20 mouse cellular contexts compared by ENCODE assay signal in genomic region chr5:86727033-86727432, GRCm38 (mm10). TPM values are rescaled to one million over a fixed set of nuclear protein-coding genes. Genes with fewer than 3 reads are reported as not detected.
DNase-seq lines count a peak whose midpoint lies in the region; ATAC-seq and TF ChIP-seq lines count a peak whose summit lies in the region.
"Had no signal": no experiment of that assay in that cellular context is flagged by ENCODE, and none has a peak within 500 bp of the region (broad histone marks: within the 10 kb centered on the region; RNA-seq: fewer than 3 reads in every experiment).

No protein-coding gene starts in this region.

- H3K9me3 ChIP-seq in heart, embryonic 15.5 days (replicated peaks): no peaks in the 10 kb centered on the region
- no peaks in the 10 kb centered on the region for H3K9me3 ChIP-seq in liver, postnatal 0 days (ENCODE audit: low read length)
- H3K9me3 ChIP-seq: embryonic facial prominence, embryonic 12.5 days; forebrain, embryonic 10.5 days; liver, embryonic 15.5 days had no signal

- no peak overlapping the region for H3K4me3 ChIP-seq in heart, embryonic 15.5 days
- H3K4me3 ChIP-seq in liver, postnatal 0 days (ENCODE audit: low read depth, low read length): no peak overlapping the region
- H3K4me3 ChIP-seq: embryonic facial prominence, embryonic 12.5 days; forebrain, embryonic 10.5 days; liver, embryonic 15.5 days had no signal

- H3K36me3 ChIP-seq in heart, embryonic 15.5 days: no peaks in the 10 kb centered on the region
- no peaks in the 10 kb centered on the region for H3K36me3 ChIP-seq in liver, postnatal 0 days (replicated peaks; ENCODE audit: insufficient read depth, low read length)
- H3K36me3 ChIP-seq: embryonic facial prominence, embryonic 12.5 days; forebrain, embryonic 10.5 days; liver, embryonic 15.5 days had no signal

- no peak for TF ChIP-seq CTCF in liver, postnatal 0 days (IDR thresholded peaks at IDR 0.05; ENCODE audit: low read depth)

- DNase-seq in heart, adult 8-10 months (ENCODE audit: low spot score): no peak
- DNase-seq in 3T3-L1 (ENCODE audit: low read depth, low spot score): peak; percentile 40
- peak; percentile 68 for DNase-seq in fat pad, adult 2 months (ENCODE audit: extremely low read depth, low read depth, low spot score)
- DNase-seq in lung, postnatal 14 days: peak; percentile 20
- no peak for DNase-seq in liver, postnatal 0 days
- DNase-seq: cerebellum, adult 11-12 months; gastrocnemius, postnatal 10 days; thymus, adult 18-20 months had no signal

- no peak overlapping the region for H3K9ac ChIP-seq in heart, embryonic 15.5 days
- no peak overlapping the region for H3K9ac ChIP-seq in liver, postnatal 0 days (replicated peaks)
- H3K9ac ChIP-seq: embryonic facial prominence, embryonic 12.5 days; liver, embryonic 15.5 days had no signal

- H3K27ac ChIP-seq in heart, embryonic 15.5 days: no peak overlapping the region
- H3K27ac ChIP-seq in liver, postnatal 0 days (ENCODE audit: low read depth): no peak overlapping the region
- H3K27ac ChIP-seq: embryonic facial prominence, embryonic 12.5 days; forebrain, embryonic 10.5 days; liver, embryonic 15.5 days had no signal

- ATAC-seq in heart, embryonic 15.5 days (replicated peaks; ENCODE audit: insufficient number of reproducible peaks, insufficient read depth, low FRiP score, low read depth): no peak
- ATAC-seq in liver, postnatal 0 days: no peak
- ATAC-seq in megakaryocyte-erythroid progenitor cell, adult 5-6 weeks (replicated peaks; ENCODE audit: low FRiP score, low TSS enrichment, poor library complexity, severe bottlenecking): no peak

- no peaks in the 10 kb centered on the region for H3K27me3 ChIP-seq in heart, embryonic 15.5 days
- H3K27me3 ChIP-seq in liver, postnatal 0 days (ENCODE audit: insufficient read depth, low read length): no peaks in the 10 kb centered on the region
- H3K27me3 ChIP-seq: embryonic facial prominence, embryonic 12.5 days; liver, embryonic 15.5 days had no signal

- 66% methylated on average over 9 of the region's 9 CpGs for WGBS in heart, embryonic 15.5 days
- 56% methylated on average over 9 of the region's 9 CpGs for WGBS in liver, postnatal 0 days (ENCODE audit: insufficient replicate concordance)

- TF ChIP-seq EP300 in liver, postnatal 0 days (IDR thresholded peaks at IDR 0.05; ENCODE audit: low read depth): no peak

- H3K4me1 ChIP-seq in heart, embryonic 15.5 days (replicated peaks): no peaks in the 10 kb centered on the region
- H3K4me1 ChIP-seq in liver, postnatal 0 days (ENCODE audit: insufficient read depth): no peaks in the 10 kb centered on the region
- H3K4me1 ChIP-seq: embryonic facial prominence, embryonic 12.5 days; forebrain, embryonic 10.5 days; liver, embryonic 15.5 days had no signal

- peak overlapping the region; percentile 24 for H3K4me2 ChIP-seq in heart, embryonic 15.5 days
- H3K4me2 ChIP-seq in liver, postnatal 0 days (ENCODE audit: low read depth, low read length): no peak overlapping the region
- H3K4me2 ChIP-seq: embryonic facial prominence, embryonic 12.5 days; liver, embryonic 15.5 days had no signal

RNA-seq across cellular contexts. Expression of gene Tmprss11e, which starts 18.6 kb away (rescaled TPM):
- polyA plus RNA-seq in heart, embryonic 15.5 days (2015; fragmentation: Nextera tagmentation; extraction: Ambion mirVana): not detected in 2 replicates
- total RNA-seq in heart, adult 8-10 months (2022): not detected
- polyA plus RNA-seq in liver, postnatal 0 days (2015; fragmentation: Nextera tagmentation; extraction: Ambion mirVana): not detected in 2 replicates
- total RNA-seq in megakaryocyte-erythroid progenitor cell, adult 5-6 weeks (2014; fragmentation: Nextera tagmentation): not detected in 2 replicates
- not detected in 2 replicates for total RNA-seq in megakaryocyte-erythroid progenitor cell, adult 5-6 weeks (2017)
- total RNA-seq: gastrocnemius, postnatal 10 days; layer of hippocampus, postnatal 10 days; left cerebral cortex, postnatal 14 days; midbrain, postnatal 0 days had no signal
- polyA plus RNA-seq: embryonic facial prominence, embryonic 12.5 days; forebrain, embryonic 10.5 days; frontal cortex, adult 2 months; hindbrain, embryonic 11.5 days; intestine, embryonic 14.5 days; liver, embryonic 15.5 days; midbrain, postnatal 0 days had no signal

RNA-seq across cellular contexts. Expression of gene Tmprss11b, which starts 50.9 kb away (rescaled TPM):
- not detected in 2 replicates for polyA plus RNA-seq in heart, embryonic 15.5 days (2015; fragmentation: Nextera tagmentation; extraction: Ambion mirVana)
- not detected for total RNA-seq in heart, adult 8-10 months (2022)
- polyA plus RNA-seq in liver, postnatal 0 days (2015; fragmentation: Nextera tagmentation; extraction: Ambion mirVana): not detected in 2 replicates
- total RNA-seq in megakaryocyte-erythroid progenitor cell, adult 5-6 weeks (2014; fragmentation: Nextera tagmentation): not detected in 2 replicates
- not detected in 2 replicates for total RNA-seq in megakaryocyte-erythroid progenitor cell, adult 5-6 weeks (2017)
- total RNA-seq: gastrocnemius, postnatal 10 days; layer of hippocampus, postnatal 10 days; left cerebral cortex, postnatal 14 days; midbrain, postnatal 0 days had no signal
- polyA plus RNA-seq: forebrain, embryonic 10.5 days; frontal cortex, adult 2 months; hindbrain, embryonic 11.5 days; intestine, embryonic 14.5 days; liver, embryonic 15.5 days; midbrain, postnatal 0 days; urinary bladder, adult 2 months had no signal

Comparison
In these comparisons a context has a peak if more than half of its experiments do, and no peak if none do; other contexts are left out.
1. DNase-seq: peak in 3T3-L1 (single experiment), fat pad, adult 2 months (single experiment) and lung, postnatal 14 days (single experiment); none in heart, adult 8-10 months (single experiment) and liver, postnatal 0 days (single experiment).